In the genomic region with DNA sequence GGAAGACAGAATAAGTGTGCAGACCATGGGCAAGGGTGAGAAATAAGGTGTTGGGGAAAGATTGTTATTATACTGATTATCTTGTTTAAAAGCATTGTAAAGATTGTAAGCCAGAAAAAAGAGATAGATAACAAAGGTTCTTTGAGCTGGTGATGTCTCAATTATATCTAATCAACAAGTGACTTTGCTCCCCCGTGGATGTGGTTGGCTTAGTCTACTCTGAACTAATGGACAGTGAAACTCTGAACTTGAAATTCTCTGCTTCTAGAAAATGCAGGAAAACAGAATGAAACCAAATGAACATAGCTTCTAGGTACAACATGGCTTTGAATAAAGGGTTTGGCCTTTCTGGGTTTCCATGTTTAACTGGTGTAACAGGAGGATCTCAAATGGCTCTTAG, we compare ENCODE assay signal across 21 mouse cellular contexts.
DNase-seq lines count a peak whose midpoint lies in the region; ATAC-seq and TF ChIP-seq lines count a peak whose summit lies in the region.
"Had no signal": no experiment of that assay in that cellular context is flagged by ENCODE, and none has a peak within 500 bp of the region (broad histone marks: within the 10 kb centered on the region; RNA-seq: fewer than 3 reads in every experiment).

No protein-coding gene starts in this region.

- H3K27ac ChIP-seq in intestine, embryonic 16.5 days (ENCODE audit: low read length) = no peak overlapping the region
- no peak overlapping the region for H3K27ac ChIP-seq in intestine, embryonic 15.5 days
- no peak overlapping the region for H3K27ac ChIP-seq in intestine, postnatal 0 days (ENCODE audit: low read depth, low read length)
- H3K27ac ChIP-seq in small intestine, adult 2 months (ENCODE audit: insufficient read depth, low read depth, low read length) = peak overlapping the region; percentile 47

- no peak overlapping the region for H3K4me3 ChIP-seq in intestine, embryonic 16.5 days (ENCODE audit: low read length)
- H3K4me3 ChIP-seq in intestine, embryonic 15.5 days (replicated peaks) = no peak overlapping the region
- H3K4me3 ChIP-seq in intestine, postnatal 0 days (ENCODE audit: low read depth, low read length) = no peak overlapping the region
- no peak overlapping the region for H3K4me3 ChIP-seq in small intestine, adult 2 months (ENCODE audit: low read depth, low read length)

- no peak for TF ChIP-seq CTCF in intestine, postnatal 0 days (IDR thresholded peaks at IDR 0.05; ENCODE audit: low read depth)
- no peak for TF ChIP-seq CTCF in small intestine, adult 2 months (IDR thresholded peaks at IDR 0.05; ENCODE audit: extremely low read depth, insufficient read length, insufficient replicate concordance, low read depth, low read length)

- intact Hi-C loops in heart, postnatal 25 days (cut with DNase I) = no loop called here

- no peaks in the 10 kb centered on the region for H3K9me3 ChIP-seq in intestine, embryonic 16.5 days (ENCODE audit: control insufficient read depth, low read length)
- H3K9me3 ChIP-seq in intestine, embryonic 15.5 days = no peaks in the 10 kb centered on the region
- no peaks in the 10 kb centered on the region for H3K9me3 ChIP-seq in intestine, postnatal 0 days (ENCODE audit: control insufficient read depth)
- H3K9me3 ChIP-seq: G1E had no signal

- no peak overlapping the region for H3K4me2 ChIP-seq in intestine, embryonic 16.5 days (ENCODE audit: low read depth, low read length)
- H3K4me2 ChIP-seq in intestine, embryonic 15.5 days (replicated peaks) = no peak overlapping the region
- H3K4me2 ChIP-seq in intestine, postnatal 0 days (replicated peaks; ENCODE audit: low read depth) = no peak overlapping the region

- 62% methylated on average over 1 of the region's 1 CpGs for WGBS in intestine, embryonic 16.5 days
- WGBS in intestine, embryonic 15.5 days = 54% methylated on average over 1 of the region's 1 CpGs
- 46% methylated on average over 1 of the region's 1 CpGs for WGBS in intestine, postnatal 0 days
- 28% methylated on average over 1 of the region's 1 CpGs for WGBS in small intestine, adult 2 months

- no peaks in the 10 kb centered on the region for H3K27me3 ChIP-seq in intestine, embryonic 16.5 days (replicated peaks; ENCODE audit: control insufficient read depth, insufficient read depth, low read length)
- no peaks in the 10 kb centered on the region for H3K27me3 ChIP-seq in intestine, embryonic 15.5 days (replicated peaks)
- H3K27me3 ChIP-seq in intestine, postnatal 0 days (replicated peaks; ENCODE audit: control insufficient read depth, insufficient read depth, low read length) = no peaks in the 10 kb centered on the region
- H3K27me3 ChIP-seq in small intestine, adult 2 months (ENCODE audit: control insufficient read depth, insufficient read depth, low read length) = no peaks in the 10 kb centered on the region
- H3K27me3 ChIP-seq: CH12.LX had no signal

- H3K36me3 ChIP-seq in intestine, embryonic 16.5 days (ENCODE audit: control insufficient read depth, insufficient read depth, low read length) = no peaks in the 10 kb centered on the region
- H3K36me3 ChIP-seq in intestine, embryonic 15.5 days = no peaks in the 10 kb centered on the region
- peaks cover 5% of the 10 kb centered on the region; the same call in 1 of the 2 replicates for H3K36me3 ChIP-seq in intestine, postnatal 0 days (ENCODE audit: control insufficient read depth, insufficient read depth)
- peaks cover 23% of the 10 kb centered on the region for H3K36me3 ChIP-seq in small intestine, adult 2 months (ENCODE audit: control insufficient read depth, insufficient read depth, low read length)
- H3K36me3 ChIP-seq: G1E had no signal

- no peak overlapping the region for H3K9ac ChIP-seq in intestine, embryonic 16.5 days (ENCODE audit: low read depth, low read length)
- H3K9ac ChIP-seq in intestine, embryonic 15.5 days = no peak overlapping the region
- no peak overlapping the region for H3K9ac ChIP-seq in intestine, postnatal 0 days (ENCODE audit: low read depth, low read length)

- ATAC-seq in intestine, embryonic 16.5 days = peak; percentile 52; the same call in 1 of the 2 replicates
- no peak for ATAC-seq in intestine, embryonic 15.5 days
- ATAC-seq in intestine, postnatal 0 days = peak; percentile 58; the same call in 1 of the 2 replicates
- ATAC-seq: activated CD4-positive, CD25-positive, alpha-beta regulatory T cell, adult 4 months; CD4-positive, CD25-positive, alpha-beta regulatory T cell, adult 4 months; Patski had no signal

- no peaks in the 10 kb centered on the region for H3K4me1 ChIP-seq in intestine, embryonic 16.5 days (ENCODE audit: control insufficient read depth, insufficient read depth, low read length)
- H3K4me1 ChIP-seq in intestine, embryonic 15.5 days (replicated peaks) = no peaks in the 10 kb centered on the region
- no peaks in the 10 kb centered on the region; the same call in 1 of the 2 replicates for H3K4me1 ChIP-seq in intestine, postnatal 0 days (replicated peaks; ENCODE audit: control insufficient read depth, insufficient read depth, low read length)
- H3K4me1 ChIP-seq in small intestine, adult 2 months (ENCODE audit: control insufficient read depth, insufficient read depth, insufficient read length, low read length) = peaks cover 4% of the 10 kb centered on the region; the same call in 1 of the 2 replicates

- TF ChIP-seq POLR2A in small intestine, adult 2 months (IDR thresholded peaks at IDR 0.05; ENCODE audit: low read depth, low read length) = no peak

- DNase-seq in heart, postnatal 25 days (ENCODE audit: low spot score) = no peak
- no peak for DNase-seq in layer of hippocampus, postnatal 14 days (ENCODE audit: low spot score in 2 of 2)
- DNase-seq: adrenal gland, adult 2 months; adrenal gland, adult 8-10 months; adrenal gland, postnatal 10 days; adrenal gland, postnatal 14 days; adrenal gland, postnatal 25 days; adrenal gland, postnatal 36 days; B cell, adult 2 months; cerebellum, adult 11 months; cerebellum, adult 11-12 months; cerebellum, adult 18-20 months had no signal
